Mouse (Mus musculus): ENCODE data around the gene Hao2.

- no peak for TF ChIP-seq CTCF (IDR thresholded peaks at IDR 0.05; ENCODE audit: control insufficient read depth, insufficient read depth, low read length)
- no peak for TF ChIP-seq POLR2A (IDR thresholded peaks at IDR 0.05; ENCODE audit: borderline replicate concordance, control insufficient read depth, low read depth, low read length)
Observed at GRCm38 (mm10) chr3:98880216-98880615, 12.8 kb downstream of the Hao2 start.

All from bone marrow, adult 2 months (tissue).